Mouse (Mus musculus) intestine, postnatal 0 days (tissue): ENCODE measurements around the gene Pakap. TPM values are rescaled to one million over a fixed set of nuclear protein-coding genes. Genes with fewer than 3 reads are reported as not detected.

Experiments used
- ATAC-seq: fragments of 200-750 bp; cut with Nextera tagmentation; 2 replicates; pipeline ENCODE4 v1.8.0; 2017; ENCODE audit warnings: mild to moderate bottlenecking, moderate TSS enrichment, moderate library complexity
- H3K27ac ChIP-seq: fragments of 300-500 bp; sonication (generic); 2 replicates; pipeline ENCODE4 v1.5.1; 2014; ENCODE audit warnings: mild to moderate bottlenecking, low read depth, low read length, moderate library complexity
- H3K27me3 ChIP-seq: fragments of 300-500 bp; sonication (generic); replicated peaks from 2 replicates; pipeline ENCODE4 v1.6.1; 2014; ENCODE audit warnings: low read length, mixed read lengths; ENCODE audit not compliant: control insufficient read depth, insufficient read depth
- H3K36me3 ChIP-seq: fragments of 300-500 bp; sonication (generic); 2 replicates; pipeline ENCODE4 v1.6.1; 2014; ENCODE audit warnings: mild to moderate bottlenecking, moderate library complexity; ENCODE audit not compliant: control insufficient read depth, insufficient read depth
- H3K4me1 ChIP-seq: fragments of 300-500 bp; sonication (generic); replicated peaks from 2 replicates; pipeline ENCODE4 v1.6.1; 2014; ENCODE audit warnings: antibody characterized with exemption, low read length, mixed read lengths; ENCODE audit not compliant: control insufficient read depth, insufficient read depth
- H3K4me2 ChIP-seq: fragments of 300-500 bp; sonication (generic); replicated peaks from 2 replicates; pipeline ENCODE4 v1.6.1; 2014; ENCODE audit warnings: low read depth, mild to moderate bottlenecking, moderate library complexity
- H3K4me3 ChIP-seq: fragments of 300-500 bp; sonication (generic); 2 replicates; pipeline ENCODE4 v1.5.1; 2014; ENCODE audit warnings: low read depth, low read length
- H3K9ac ChIP-seq: fragments of 300-500 bp; sonication (generic); 2 replicates; pipeline ENCODE4 v1.6.1; 2014; ENCODE audit warnings: mild to moderate bottlenecking, low read depth, low read length
- H3K9me3 ChIP-seq: fragments of 300-500 bp; sonication (generic); 2 replicates; pipeline ENCODE4 v1.6.1; 2016; ENCODE audit warnings: mixed run types; ENCODE audit not compliant: control insufficient read depth
- CTCF ChIP-seq: sonication (generic); IDR thresholded peaks from 2 replicates; pipeline ENCODE4 v1.5.1; 2016; ENCODE audit warnings: low read depth, mild to moderate bottlenecking, control low read depth, antibody characterized with exemption, moderate library complexity
- WGBS: fragments of 180-500 bp; shearing (Covaris S2); extraction: QIAGEN DNeasy Blood & Tissue Kit; methylation state at CpG from one replicate; pipeline ENCODE4 v1.1.7; 2014; 5-methylcytosine and 5-hydroxymethylcytosine counted together
- polyA plus RNA-seq: library from polyadenylated mRNA; unstranded; fragments of >200 nt; fragmentation: Nextera tagmentation; extraction: Ambion mirVana; gene quantifications from 2 replicates; pipeline ENCODE4 v1.2.1, GENCODE M21; 2015

Gene Pakap
- polyA plus RNA-seq, 1 experiment from 2014 or later, result 8.6 TPM

GRCm38 (mm10) chr4:57735426-57735825 is 167.4 kb downstream of the Pakap start:
- WGBS, result 84% methylated on average over 5 of the region's 5 CpGs
- H3K4me1 ChIP-seq, result no peaks in the 10 kb centered on the region
- no peaks in the 10 kb centered on the region for H3K27me3 ChIP-seq
- no peak overlapping the region for H3K27ac ChIP-seq
- no peak overlapping the region for H3K4me3 ChIP-seq
- ATAC-seq, result no peak
- TF ChIP-seq CTCF, result no peak
- no peak overlapping the region for H3K9ac ChIP-seq
- no peaks in the 10 kb centered on the region for H3K36me3 ChIP-seq
- H3K9me3 ChIP-seq, result no peaks in the 10 kb centered on the region
- H3K4me2 ChIP-seq, result no peak overlapping the region

GRCm38 (mm10) chr4:57738856-57739552 is 171.0 kb downstream of the Pakap start:
- TF ChIP-seq CTCF, result no peak
- WGBS, result 74% methylated on average over 8 of the region's 8 CpGs

GRCm38 (mm10) chr4:57743325-57743929 is 175.4 kb downstream of the Pakap start:
- Histone ChIP-seq H3K4me1 (no peaks in the 10 kb centered on the region), H3K9me3 (no peaks in the 10 kb centered on the region), H3K4me2 (no peak overlapping the region), H3K9ac (no peak overlapping the region), H3K27ac (no peak overlapping the region), H3K4me3 (no peak overlapping the region), H3K27me3 (no peaks in the 10 kb centered on the region), H3K36me3 (no peaks in the 10 kb centered on the region)
- no peak for TF ChIP-seq CTCF
- WGBS, result 54% methylated on average over 11 of the region's 11 CpGs
- ATAC-seq, result no peak

More at GRCm38 (mm10) chr4:57738856-57739552, 171.0 kb downstream of the Pakap start:
- Histone ChIP-seq H3K27me3 (no peaks in the 10 kb centered on the region), H3K27ac (no peak overlapping the region), H3K4me2 (no peak overlapping the region), H3K4me1 (no peaks in the 10 kb centered on the region), H3K36me3 (no peaks in the 10 kb centered on the region), H3K9me3 (no peaks in the 10 kb centered on the region), H3K4me3 (no peak overlapping the region), H3K9ac (no peak overlapping the region)
- no peak for ATAC-seq

- H3K4me2 ChIP-seq, result no peak overlapping the region
- H3K27ac ChIP-seq, result no peak overlapping the region
- WGBS, result 46% methylated on average over 4 of the region's 4 CpGs
- H3K4me3 ChIP-seq, result no peak overlapping the region
- H3K4me1 ChIP-seq, result no peaks in the 10 kb centered on the region
- no peaks in the 10 kb centered on the region for H3K27me3 ChIP-seq
- no peaks in the 10 kb centered on the region for H3K9me3 ChIP-seq
- no peak for ATAC-seq
- no peak overlapping the region for H3K9ac ChIP-seq
- no peak for TF ChIP-seq CTCF
- H3K36me3 ChIP-seq, result no peaks in the 10 kb centered on the region; the same call in 1 of the 2 replicates
These were observed 182.7 kb downstream of the Pakap start for GRCm38 (mm10) chr4:57750651-57751050.

GRCm38 (mm10) chr4:57751054-57751453 is 183.1 kb downstream of the Pakap start:
- Histone ChIP-seq H3K4me2 (no peak overlapping the region), H3K27me3 (no peaks in the 10 kb centered on the region), H3K9ac (no peak overlapping the region), H3K4me1 (no peaks in the 10 kb centered on the region), H3K4me3 (no peak overlapping the region), H3K36me3 (no peaks in the 10 kb centered on the region; the same call in 1 of the 2 replicates), H3K27ac (no peak overlapping the region), H3K9me3 (no peaks in the 10 kb centered on the region)
- WGBS, result 63% methylated on average over 4 of the region's 4 CpGs
- no peak for ATAC-seq
- TF ChIP-seq CTCF, result no peak

GRCm38 (mm10) chr4:57751566-57751965 is 183.6 kb downstream of the Pakap start:
- Histone ChIP-seq H3K9me3 (no peaks in the 10 kb centered on the region), H3K36me3 (no peaks in the 10 kb centered on the region; the same call in 1 of the 2 replicates), H3K4me3 (no peak overlapping the region), H3K4me1 (no peaks in the 10 kb centered on the region), H3K4me2 (no peak overlapping the region), H3K27me3 (no peaks in the 10 kb centered on the region), H3K27ac (no peak overlapping the region), H3K9ac (no peak overlapping the region)
- ATAC-seq, result no peak
- TF ChIP-seq CTCF, result no peak
- WGBS, result 92% methylated on average over 11 of the region's 11 CpGs
